ENCODE assay signal across 12 mouse cellular contexts in the genomic region with DNA sequence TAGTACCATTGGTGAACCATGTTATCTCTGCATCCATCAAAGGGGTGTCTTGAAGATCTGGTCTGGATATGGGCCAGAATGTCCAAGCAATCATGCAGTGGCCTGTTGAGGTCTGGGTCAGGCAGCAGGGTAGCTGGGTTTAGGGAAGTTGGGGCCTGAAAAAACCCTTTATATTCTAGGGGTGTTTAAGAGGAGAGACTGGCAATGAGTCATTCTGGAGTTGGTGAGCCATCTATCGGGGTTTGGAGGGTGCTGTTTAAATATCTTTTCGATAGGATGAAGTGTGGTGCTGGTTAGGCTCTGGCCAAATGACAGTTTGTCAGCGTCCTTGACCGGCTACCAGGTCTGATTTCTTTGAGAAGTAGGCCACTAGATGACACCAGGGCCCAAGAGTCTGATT. TPM values are rescaled to one million over a fixed set of nuclear protein-coding genes. Genes with fewer than 3 reads are reported as not detected.
A peak's percentile ranks its signal among the peaks of the same experiment; 100 is the strongest.
DNase-seq lines count a peak whose midpoint lies in the region; ATAC-seq lines count a peak whose summit lies in the region.
"Had no signal": no experiment of that assay in that cellular context is flagged by ENCODE, and none has a peak within 500 bp of the region (broad histone marks: within the 10 kb centered on the region; RNA-seq: fewer than 3 reads in every experiment).

No protein-coding gene starts in this region.

- no peak for DNase-seq in neural tube, embryonic 10.5 days (ENCODE audit: extremely low spot score, low spot score)
- no peak for DNase-seq in embryo, embryonic 11 days
- DNase-seq in right cerebral cortex, postnatal 14 days: no peak
- DNase-seq: adrenal gland, postnatal 25 days; gastrocnemius, postnatal 25 days; lung, embryonic 14.5 days had no signal

- H3K4me1 ChIP-seq in forebrain, embryonic 12.5 days: peaks cover 23% of the 10 kb centered on the region
- H3K4me1 ChIP-seq in forebrain, embryonic 16.5 days (replicated peaks; ENCODE audit: control insufficient read depth, insufficient read depth, low read length): peaks cover 22% of the 10 kb centered on the region
- peaks cover 37% of the 10 kb centered on the region for H3K4me1 ChIP-seq in neural tube, embryonic 15.5 days
- peaks cover 58% of the 10 kb centered on the region for H3K4me1 ChIP-seq in liver, embryonic 12.5 days

- WGBS in forebrain, embryonic 12.5 days: 98% methylated on average over 4 of the region's 4 CpGs
- 94% methylated on average over 4 of the region's 4 CpGs for WGBS in forebrain, embryonic 16.5 days
- WGBS in neural tube, embryonic 15.5 days: 98% methylated on average over 4 of the region's 4 CpGs
- WGBS in liver, embryonic 12.5 days (ENCODE audit: insufficient replicate concordance): 83% methylated on average over 4 of the region's 4 CpGs

- H3K27ac ChIP-seq in forebrain, embryonic 12.5 days: no peak overlapping the region
- no peak overlapping the region for H3K27ac ChIP-seq in forebrain, embryonic 16.5 days (ENCODE audit: low read length)
- H3K27ac ChIP-seq in neural tube, embryonic 15.5 days (replicated peaks): no peak overlapping the region
- H3K27ac ChIP-seq in liver, embryonic 12.5 days: peak overlapping the region; percentile 32; the same call in 1 of the 2 replicates
- H3K27ac ChIP-seq: heart, embryonic 15.5 days; kidney, postnatal 0 days had no signal

- peaks cover 14% of the 10 kb centered on the region; the same call in 1 of the 2 replicates for H3K36me3 ChIP-seq in forebrain, embryonic 12.5 days (replicated peaks)
- H3K36me3 ChIP-seq in forebrain, embryonic 16.5 days (ENCODE audit: control insufficient read depth, insufficient read depth): no peaks in the 10 kb centered on the region
- no peaks in the 10 kb centered on the region for H3K36me3 ChIP-seq in neural tube, embryonic 15.5 days
- peaks cover 40% of the 10 kb centered on the region for H3K36me3 ChIP-seq in liver, embryonic 12.5 days
- H3K36me3 ChIP-seq: heart, embryonic 15.5 days had no signal

- H3K27me3 ChIP-seq in forebrain, embryonic 12.5 days: no peaks in the 10 kb centered on the region
- no peaks in the 10 kb centered on the region for H3K27me3 ChIP-seq in forebrain, embryonic 16.5 days (replicated peaks; ENCODE audit: control insufficient read depth, insufficient read depth, low read length)
- no peaks in the 10 kb centered on the region for H3K27me3 ChIP-seq in neural tube, embryonic 15.5 days (replicated peaks)
- no peaks in the 10 kb centered on the region for H3K27me3 ChIP-seq in liver, embryonic 12.5 days (replicated peaks)
- H3K27me3 ChIP-seq: heart, embryonic 15.5 days had no signal

- no peak for ATAC-seq in forebrain, embryonic 12.5 days (ENCODE audit: low FRiP score)
- no peak for ATAC-seq in forebrain, embryonic 16.5 days
- no peak for ATAC-seq in neural tube, embryonic 15.5 days (ENCODE audit: low FRiP score)
- ATAC-seq in liver, embryonic 12.5 days: no peak

- no peak overlapping the region for H3K9ac ChIP-seq in forebrain, embryonic 12.5 days
- no peak overlapping the region for H3K9ac ChIP-seq in forebrain, embryonic 16.5 days (replicated peaks; ENCODE audit: low read depth, low read length)
- H3K9ac ChIP-seq in neural tube, embryonic 15.5 days (replicated peaks): 0 out of 2 replicates have a peak overlapping the region, but pooled peaks have one; percentile 6
- peak overlapping the region; percentile 90 for H3K9ac ChIP-seq in liver, embryonic 12.5 days
- H3K9ac ChIP-seq: lung, embryonic 14.5 days had no signal

- H3K4me3 ChIP-seq in forebrain, embryonic 12.5 days (replicated peaks): no peak overlapping the region
- no peak overlapping the region for H3K4me3 ChIP-seq in forebrain, embryonic 16.5 days (replicated peaks; ENCODE audit: low read length)
- H3K4me3 ChIP-seq in neural tube, embryonic 15.5 days (replicated peaks): no peak overlapping the region
- H3K4me3 ChIP-seq in liver, embryonic 12.5 days: peak overlapping the region; percentile 82

- peak overlapping the region; percentile 74; the same call in 1 of the 2 replicates for H3K4me2 ChIP-seq in forebrain, embryonic 12.5 days
- no peak overlapping the region for H3K4me2 ChIP-seq in forebrain, embryonic 16.5 days (ENCODE audit: low read length)
- H3K4me2 ChIP-seq in neural tube, embryonic 15.5 days: no peak overlapping the region
- peak overlapping the region; percentile 83 for H3K4me2 ChIP-seq in liver, embryonic 12.5 days

- no peaks in the 10 kb centered on the region for H3K9me3 ChIP-seq in forebrain, embryonic 12.5 days
- no peaks in the 10 kb centered on the region for H3K9me3 ChIP-seq in forebrain, embryonic 16.5 days (ENCODE audit: control insufficient read depth, low read length)
- H3K9me3 ChIP-seq in neural tube, embryonic 15.5 days (replicated peaks): no peaks in the 10 kb centered on the region
- no peaks in the 10 kb centered on the region for H3K9me3 ChIP-seq in liver, embryonic 12.5 days (replicated peaks)
- H3K9me3 ChIP-seq: heart, embryonic 15.5 days had no signal

RNA-seq across cellular contexts. Expression of a gene that starts 2.0 kb away (rescaled TPM):
- 112 and 123 TPM in 2 replicates for polyA plus RNA-seq in forebrain, embryonic 12.5 days (2016; fragmentation: Nextera tagmentation; extraction: Ambion mirVana)
- 64.8 and 68.6 TPM in 2 replicates for polyA plus RNA-seq in forebrain, embryonic 16.5 days (2015; fragmentation: Nextera tagmentation; extraction: Ambion mirVana)
- 32.1 and 40.1 TPM in 2 replicates for polyA plus RNA-seq in neural tube, embryonic 15.5 days (2015; fragmentation: Nextera tagmentation; extraction: Ambion mirVana)
- 48.7 and 53.0 TPM in 2 replicates for polyA plus RNA-seq in liver, embryonic 12.5 days (2016; fragmentation: Nextera tagmentation; extraction: Ambion mirVana)

RNA-seq across cellular contexts. Expression of a gene that starts 2.3 kb away (rescaled TPM):
- 6.5 and 7.3 TPM in 2 replicates for polyA plus RNA-seq in forebrain, embryonic 12.5 days (2016; fragmentation: Nextera tagmentation; extraction: Ambion mirVana)
- 9.4 and 9.6 TPM in 2 replicates for polyA plus RNA-seq in forebrain, embryonic 16.5 days (2015; fragmentation: Nextera tagmentation; extraction: Ambion mirVana)
- 9.6 and 9.8 TPM in 2 replicates for polyA plus RNA-seq in neural tube, embryonic 15.5 days (2015; fragmentation: Nextera tagmentation; extraction: Ambion mirVana)
- 2.8 and 3.6 TPM in 2 replicates for polyA plus RNA-seq in liver, embryonic 12.5 days (2016; fragmentation: Nextera tagmentation; extraction: Ambion mirVana)

RNA-seq across cellular contexts. Expression of a gene that starts 29.8 kb away (rescaled TPM):
- 0.68 and 0.77 TPM in 2 replicates for polyA plus RNA-seq in forebrain, embryonic 12.5 days (2016; fragmentation: Nextera tagmentation; extraction: Ambion mirVana)
- 0.54 and 0.72 TPM in 2 replicates for polyA plus RNA-seq in forebrain, embryonic 16.5 days (2015; fragmentation: Nextera tagmentation; extraction: Ambion mirVana)
- 0.41 and 0.46 TPM in 2 replicates for polyA plus RNA-seq in neural tube, embryonic 15.5 days (2015; fragmentation: Nextera tagmentation; extraction: Ambion mirVana)
- polyA plus RNA-seq in liver, embryonic 12.5 days (2016; fragmentation: Nextera tagmentation; extraction: Ambion mirVana): 0.14 and 0.30 TPM in 2 replicates

RNA-seq across cellular contexts. Expression of a gene that starts 30.3 kb away (rescaled TPM):
- 129 and 134 TPM in 2 replicates for polyA plus RNA-seq in forebrain, embryonic 12.5 days (2016; fragmentation: Nextera tagmentation; extraction: Ambion mirVana)
- 149 and 166 TPM in 2 replicates for polyA plus RNA-seq in forebrain, embryonic 16.5 days (2015; fragmentation: Nextera tagmentation; extraction: Ambion mirVana)
- polyA plus RNA-seq in neural tube, embryonic 15.5 days (2015; fragmentation: Nextera tagmentation; extraction: Ambion mirVana): 156 and 158 TPM in 2 replicates
- polyA plus RNA-seq in liver, embryonic 12.5 days (2016; fragmentation: Nextera tagmentation; extraction: Ambion mirVana): 82.3 and 82.5 TPM in 2 replicates

Comparison
In these comparisons a context has a peak if more than half of its experiments do, and no peak if none do; other contexts are left out.
1. H3K4me2 ChIP-seq: peak in forebrain, embryonic 12.5 days (single experiment) and liver, embryonic 12.5 days (single experiment); none in forebrain, embryonic 16.5 days (single experiment) and neural tube, embryonic 15.5 days (single experiment).
2. H3K9ac ChIP-seq: peak in neural tube, embryonic 15.5 days (single experiment) and liver, embryonic 12.5 days (single experiment); none in forebrain, embryonic 12.5 days (single experiment) and forebrain, embryonic 16.5 days (single experiment).